Mouse (Mus musculus) stomach, embryonic 15.5 days (tissue): ENCODE measurements around the gene Dqx1. TPM values are rescaled to one million over a fixed set of nuclear protein-coding genes. Genes with fewer than 3 reads are reported as not detected.

ENCODE experiments used
- ATAC-seq: fragments of 200-750 bp; cut with Nextera tagmentation; 2 replicates; pipeline ENCODE4 v1.8.0; 2017; ENCODE audit warnings: low read depth, moderate number of reproducible peaks, moderate TSS enrichment; ENCODE audit not compliant: insufficient read depth, low FRiP score
- H3K27ac ChIP-seq: fragments of 300-500 bp; sonication (generic); 2 replicates; pipeline ENCODE4 v1.5.1; 2015; ENCODE audit warnings: mild to moderate bottlenecking, inconsistent platforms
- H3K27me3 ChIP-seq: fragments of 300-500 bp; sonication (generic); replicated peaks from 2 replicates; pipeline ENCODE4 v1.6.1; 2015; ENCODE audit warnings: inconsistent platforms
- H3K36me3 ChIP-seq: fragments of 300-500 bp; sonication (generic); 2 replicates; pipeline ENCODE4 v1.6.1; 2015; ENCODE audit warnings: inconsistent platforms
- H3K4me1 ChIP-seq: fragments of 300-500 bp; sonication (generic); 2 replicates; pipeline ENCODE4 v1.6.1; 2015; ENCODE audit warnings: inconsistent platforms
- H3K4me2 ChIP-seq: fragments of 300-500 bp; sonication (generic); 2 replicates; pipeline ENCODE4 v1.6.1; 2015; ENCODE audit warnings: mild to moderate bottlenecking, inconsistent platforms
- H3K4me3 ChIP-seq: fragments of 300-500 bp; sonication (generic); replicated peaks from 2 replicates; pipeline ENCODE4 v1.5.1; 2015; ENCODE audit warnings: inconsistent platforms
- H3K9ac ChIP-seq: fragments of 300-500 bp; sonication (generic); 2 replicates; pipeline ENCODE4 v1.6.1; 2015; ENCODE audit warnings: inconsistent platforms
- H3K9me3 ChIP-seq: fragments of 300-500 bp; sonication (generic); 2 replicates; pipeline ENCODE4 v1.6.1; 2016; ENCODE audit warnings: inconsistent platforms
- WGBS: fragments of 180-500 bp; shearing (Covaris S2); methylation state at CpG from one replicate; pipeline ENCODE4 v1.1.7; 2015; 5-methylcytosine and 5-hydroxymethylcytosine counted together
- polyA plus RNA-seq: library from polyadenylated mRNA; unstranded; fragments of >200 nt; fragmentation: Nextera tagmentation; extraction: Ambion mirVana; gene quantifications from 2 replicates; pipeline ENCODE4 v1.2.1, GENCODE M21; 2015

The Dqx1 gene
- polyA plus RNA-seq, 1 experiment from 2014 or later = 5.4 TPM

DNA sequence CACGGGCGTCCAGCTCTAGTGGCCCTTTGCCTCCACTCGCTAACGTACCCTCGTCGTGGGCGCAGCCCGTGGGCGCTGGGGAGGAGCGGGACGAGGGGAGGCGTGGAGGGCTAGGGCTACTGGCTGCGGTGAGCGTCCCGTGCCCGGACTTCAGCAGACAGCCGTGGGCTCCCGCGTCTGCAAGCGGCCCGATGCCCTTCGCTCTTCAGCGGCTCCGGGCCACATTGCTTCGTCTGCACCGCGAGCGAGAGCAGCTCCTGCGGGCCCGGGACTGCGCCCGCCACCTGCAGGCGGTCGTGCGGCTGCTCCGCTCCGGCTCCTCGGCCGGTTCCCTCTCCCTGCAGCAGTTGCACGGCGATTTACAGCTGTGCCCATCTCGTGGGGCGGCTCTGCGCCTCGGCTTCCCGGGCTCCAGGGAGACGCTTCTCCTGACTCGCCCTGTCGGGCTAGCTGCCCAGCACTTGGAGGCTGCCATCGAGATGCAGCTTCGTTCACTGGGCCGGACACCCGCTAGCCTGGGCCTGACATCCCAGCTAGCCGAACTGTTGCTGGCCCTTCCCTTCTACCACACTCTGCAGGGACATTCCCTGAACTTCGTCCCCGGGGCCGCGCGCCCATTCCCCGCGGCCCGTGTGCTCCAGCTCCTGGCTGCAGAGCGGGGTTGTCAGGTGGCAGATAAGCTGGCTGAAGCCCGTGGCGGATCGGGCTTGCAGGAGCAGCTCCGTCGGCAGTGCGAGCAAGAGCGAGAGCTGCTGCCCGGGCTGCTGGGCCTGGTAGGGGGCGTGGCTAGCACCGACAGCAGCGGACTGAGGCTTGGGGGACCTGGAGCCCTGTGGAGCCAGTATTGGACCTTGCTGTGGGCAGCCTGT, 44.3 kb downstream of the Dqx1 start:
- Histone ChIP-seq H3K36me3 (no peaks in the 10 kb centered on the region), H3K27me3 (no peaks in the 10 kb centered on the region), H3K9ac (peak overlapping the region; percentile 70), H3K27ac (peak overlapping the region; percentile 85), H3K9me3 (no peaks in the 10 kb centered on the region), H3K4me1 (peaks cover 19% of the 10 kb centered on the region), H3K4me3 (peak overlapping the region; percentile 73), H3K4me2 (peak overlapping the region; percentile 99)
- WGBS = under 1% methylated on average over 74 of the region's 74 CpGs
- ATAC-seq = peak; percentile 70; the same call in 1 of the 2 replicates

- Histone ChIP-seq H3K27me3 (no peaks in the 10 kb centered on the region), H3K9me3 (no peaks in the 10 kb centered on the region), H3K4me3 (peak overlapping the region; percentile 73; the same call in 1 of the 2 replicates), H3K9ac (no peak overlapping the region), H3K4me2 (peak overlapping the region; percentile 99), H3K36me3 (no peaks in the 10 kb centered on the region), H3K4me1 (peaks cover 27% of the 10 kb centered on the region), H3K27ac (no peak overlapping the region)
- no peak for ATAC-seq
- 49% methylated on average over 11 of the region's 11 CpGs for WGBS
These were observed 45.5 kb downstream of the Dqx1 start for GRCm38 (mm10) chr6:83103130-83103650.

- ATAC-seq = no peak
- no peak overlapping the region for H3K4me3 ChIP-seq
- WGBS = 84% methylated on average over 4 of the region's 4 CpGs
These were observed 46.5 kb downstream of the Dqx1 start for GRCm38 (mm10) chr6:83104158-83104557.

DNA sequence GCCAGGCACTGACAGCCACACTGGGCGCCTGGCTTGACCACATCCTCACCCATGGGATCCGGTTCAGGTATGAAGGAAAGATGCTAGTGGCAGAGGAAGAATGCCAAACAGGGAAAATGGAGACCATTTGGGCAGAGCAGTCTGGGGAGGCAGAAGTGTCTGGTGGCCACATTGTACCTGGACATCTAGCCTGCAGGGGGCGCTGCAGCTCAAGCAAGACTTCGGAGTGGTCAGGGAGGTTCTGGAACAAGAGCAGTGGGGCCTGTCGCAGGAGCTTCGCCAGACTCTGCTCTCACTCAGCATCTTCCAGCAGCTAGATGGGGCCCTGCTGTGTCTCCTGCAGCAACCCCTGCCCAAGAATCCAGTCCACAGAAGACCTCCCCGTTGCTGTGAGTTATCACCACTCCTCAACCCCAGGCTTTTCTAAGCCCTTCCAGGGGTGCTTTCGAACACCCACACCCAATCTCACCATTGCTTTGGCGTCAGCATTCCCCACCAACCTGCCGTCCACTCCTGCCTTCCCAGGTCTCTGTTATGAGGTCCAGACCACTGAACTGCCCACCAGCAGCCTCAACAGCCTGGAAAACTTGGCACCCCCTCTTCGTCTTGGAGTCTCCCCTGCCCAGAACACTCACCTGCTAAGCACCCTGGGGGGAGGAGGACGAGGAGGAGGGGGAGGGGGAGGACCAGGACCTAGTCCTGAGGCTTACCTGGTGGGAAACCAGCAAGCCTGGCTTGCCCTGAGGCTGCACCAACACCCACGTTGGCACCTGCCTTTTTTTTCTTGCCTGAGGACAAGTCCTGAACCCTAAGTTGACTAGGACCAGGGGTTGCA, 50.1 kb downstream of the Dqx1 start:
- 36% methylated on average over 13 of the region's 13 CpGs for WGBS
- no peaks in the 10 kb centered on the region for H3K36me3 ChIP-seq
- H3K4me2 ChIP-seq = peak overlapping the region; percentile 91
- no peaks in the 10 kb centered on the region for H3K27me3 ChIP-seq
- H3K4me1 ChIP-seq = peaks cover 25% of the 10 kb centered on the region
- peak overlapping the region; percentile 85; the same call in 1 of the 2 replicates for H3K27ac ChIP-seq
- peak overlapping the region; percentile 94; the same call in 1 of the 2 replicates for H3K9ac ChIP-seq
- no peaks in the 10 kb centered on the region for H3K9me3 ChIP-seq
- H3K4me3 ChIP-seq = peak overlapping the region; percentile 88
- ATAC-seq = no peak

More at GRCm38 (mm10) chr6:83104158-83104557, 46.5 kb downstream of the Dqx1 start:
- Histone ChIP-seq H3K9me3 (no peaks in the 10 kb centered on the region), H3K4me1 (peaks cover 31% of the 10 kb centered on the region), H3K27ac (no peak overlapping the region), H3K9ac (no peak overlapping the region), H3K27me3 (no peaks in the 10 kb centered on the region), H3K4me2 (no peak overlapping the region), H3K36me3 (no peaks in the 10 kb centered on the region)

DNA sequence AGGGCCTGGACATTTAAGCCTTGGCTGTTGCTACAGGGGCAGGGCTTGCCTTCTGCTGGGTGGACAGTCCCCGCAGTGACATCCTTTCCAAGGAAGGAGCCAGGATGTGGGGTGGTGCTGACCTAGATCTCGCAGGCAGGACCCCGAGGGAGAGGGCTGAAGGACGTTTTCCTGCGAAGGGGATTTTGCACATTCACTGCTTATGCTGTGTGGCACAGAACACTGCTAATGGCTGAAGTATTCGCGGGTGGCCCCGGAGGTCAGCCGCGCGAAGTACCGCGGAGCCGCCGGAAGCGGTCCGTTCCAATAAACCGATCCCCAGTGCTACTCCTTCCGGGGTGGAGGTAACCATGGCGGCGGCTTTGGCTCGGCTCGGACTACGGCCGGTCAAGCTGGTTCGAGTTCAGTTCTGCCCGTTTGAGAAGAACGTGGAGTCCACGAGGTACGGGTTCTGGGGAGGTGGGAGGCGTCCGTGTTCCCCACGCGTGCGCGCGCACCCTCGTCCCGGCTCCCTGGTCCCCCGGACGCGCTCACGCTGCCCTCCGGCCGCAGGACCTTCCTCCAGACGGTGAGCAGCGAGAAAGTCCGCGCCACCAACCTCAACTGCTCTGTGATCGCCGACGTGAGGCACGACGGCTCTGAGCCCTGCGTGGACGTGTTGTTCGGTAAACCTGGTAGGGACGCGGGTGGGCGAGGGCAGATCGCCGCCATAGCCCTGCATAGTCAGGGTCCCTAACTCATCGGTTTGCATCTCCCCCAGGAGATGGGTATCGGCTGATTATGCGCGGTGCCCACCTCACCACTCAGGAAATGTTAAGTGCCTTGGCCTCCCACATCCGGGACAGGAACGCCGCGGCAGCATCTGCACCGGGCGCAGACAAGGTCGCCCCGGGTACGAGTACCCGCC, 51.4 kb downstream of the Dqx1 start, which contains the start of gene Mrpl53:
Gene Mrpl53, plus strand, starts transcription at position 279 of the 907 bp plus-strand sequence.
- Histone ChIP-seq H3K9me3 (no peaks in the 10 kb centered on the region), H3K4me2 (peak within 1 kb of the TSS; percentile 91), H3K4me1 (peaks cover 18% of the 10 kb centered on the region), H3K27ac (peak within 1 kb of the TSS; percentile 85), H3K4me3 (peak within 1 kb of the TSS; percentile 88), H3K27me3 (no peaks in the 10 kb centered on the region), H3K36me3 (no peaks in the 10 kb centered on the region), H3K9ac (peak within 1 kb of the TSS; percentile 94)
- under 1% methylated on average over 76 of the region's 76 CpGs for WGBS
- ATAC-seq = peak; percentile 88

DNA sequence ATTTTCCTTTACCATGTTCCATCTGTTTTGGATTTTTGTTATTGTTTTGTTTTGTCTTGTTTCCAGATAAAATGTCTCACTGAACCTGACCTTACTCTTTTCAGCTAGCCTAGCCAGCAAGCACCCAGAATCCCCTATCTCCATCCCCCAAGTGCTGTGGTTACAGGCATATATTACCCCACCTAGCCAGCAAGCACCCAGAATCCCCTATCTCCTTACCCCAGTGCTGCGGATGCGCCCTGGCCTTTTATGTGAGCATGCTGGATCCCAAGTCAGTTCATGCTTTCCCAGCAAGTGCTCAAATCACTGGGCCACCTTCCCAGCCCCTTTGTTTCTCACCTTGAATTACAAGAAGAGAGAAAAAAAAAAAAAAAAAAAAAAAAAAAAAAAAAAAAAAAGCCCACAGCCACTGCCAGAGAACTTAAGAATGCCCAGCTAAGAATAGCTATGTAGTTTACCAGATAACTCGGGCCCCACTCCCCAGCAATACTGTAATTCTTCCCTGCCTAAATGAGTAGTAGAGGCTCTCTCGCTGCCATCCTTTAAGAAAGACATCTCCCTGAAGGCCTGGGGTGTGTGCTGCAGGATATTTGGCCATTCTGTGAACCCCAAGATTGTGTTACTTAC, 54.0 kb downstream of the Dqx1 start:
- no peak overlapping the region for H3K9ac ChIP-seq
- no peak for ATAC-seq
- peaks cover under 1% of the 10 kb centered on the region; the same call in 1 of the 2 replicates for H3K36me3 ChIP-seq
- H3K27me3 ChIP-seq = no peaks in the 10 kb centered on the region
- no peaks in the 10 kb centered on the region for H3K9me3 ChIP-seq
- H3K4me3 ChIP-seq = no peak overlapping the region
- 82% methylated on average over 4 of the region's 4 CpGs for WGBS
- no peak overlapping the region for H3K27ac ChIP-seq
- no peak overlapping the region for H3K4me2 ChIP-seq
- H3K4me1 ChIP-seq = peaks cover 31% of the 10 kb centered on the region

DNA sequence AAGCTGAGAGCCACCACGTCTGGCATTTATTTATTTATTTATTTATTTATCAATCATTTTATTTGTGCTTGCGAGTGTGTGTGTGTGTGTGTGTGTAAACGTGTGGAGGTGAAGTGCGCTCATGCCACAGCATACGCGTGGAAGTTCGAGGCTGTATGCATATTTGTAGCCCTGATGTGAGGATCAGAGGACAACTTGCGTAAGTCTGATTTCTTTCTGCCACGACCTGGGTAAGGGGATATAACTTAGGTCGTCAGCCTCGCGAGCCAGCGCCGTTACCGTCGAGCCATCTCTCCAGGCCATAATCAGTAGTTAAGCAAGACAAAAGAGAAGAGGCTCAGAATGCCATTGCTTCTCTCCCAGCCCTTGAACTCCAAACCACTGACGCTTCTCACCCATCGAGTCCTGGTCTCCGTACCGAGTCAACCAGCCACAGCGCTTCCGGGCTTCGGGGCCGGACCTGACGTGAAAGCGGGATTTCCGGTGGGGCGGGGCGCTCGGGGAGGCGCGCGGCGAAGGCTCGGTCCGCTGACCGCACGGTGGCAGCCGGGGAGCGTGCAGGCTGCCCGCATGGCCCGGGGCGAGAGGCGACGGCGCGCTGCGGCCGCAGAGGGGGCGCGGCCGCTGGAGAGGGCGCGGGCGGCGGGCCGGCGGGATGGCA, 57.5 kb downstream of the Dqx1 start, which contains the start of gene Mogs:
Gene Mogs, plus strand, starts transcription at position 486 of the 661 bp plus-strand sequence.
- Histone ChIP-seq H3K4me3 (peak within 1 kb of the TSS; percentile 68), H3K27me3 (no peaks in the 10 kb centered on the region), H3K36me3 (peaks cover 18% of the 10 kb centered on the region), H3K27ac (peak within 1 kb of the TSS; percentile 86), H3K9ac (peak within 1 kb of the TSS; percentile 66), H3K9me3 (no peaks in the 10 kb centered on the region), H3K4me2 (peak within 1 kb of the TSS; percentile 88), H3K4me1 (peaks cover 34% of the 10 kb centered on the region)
- under 1% methylated on average over 55 of the region's 58 CpGs for WGBS
- peak; percentile 90 for ATAC-seq

- Histone ChIP-seq H3K27ac (peak overlapping the region; percentile 86), H3K4me2 (peak overlapping the region; percentile 88), H3K9me3 (no peaks in the 10 kb centered on the region), H3K36me3 (peaks cover 18% of the 10 kb centered on the region), H3K4me3 (peak overlapping the region; percentile 68), H3K4me1 (peaks cover 39% of the 10 kb centered on the region), H3K9ac (peak overlapping the region; percentile 66), H3K27me3 (no peaks in the 10 kb centered on the region)
- ATAC-seq = peak; percentile 54
- 1% methylated on average over 38 of the region's 48 CpGs for WGBS
These were observed 58.2 kb downstream of the Dqx1 start for GRCm38 (mm10) chr6:83115682-83116372.

- H3K4me2 ChIP-seq = peak overlapping the region; percentile 88
- H3K9ac ChIP-seq = peak overlapping the region; percentile 66; the same call in 1 of the 2 replicates
- peak overlapping the region; percentile 68 for H3K4me3 ChIP-seq
- H3K27me3 ChIP-seq = no peaks in the 10 kb centered on the region
- H3K4me1 ChIP-seq = peaks cover 39% of the 10 kb centered on the region
- 65% methylated on average over 11 of the region's 11 CpGs for WGBS
- no peak for ATAC-seq
- H3K27ac ChIP-seq = no peak overlapping the region
- no peaks in the 10 kb centered on the region for H3K9me3 ChIP-seq
- peaks cover 18% of the 10 kb centered on the region for H3K36me3 ChIP-seq
These were observed 58.9 kb downstream of the Dqx1 start for GRCm38 (mm10) chr6:83116373-83117164.
